Mouse (Mus musculus) midbrain, embryonic 10.5 days (tissue): ENCODE measurements around the gene Slc7a6os. TPM values are rescaled to one million over a fixed set of nuclear protein-coding genes. Genes with fewer than 3 reads are reported as not detected.

ENCODE experiments used
- DNase-seq: peaks from one replicate; pipeline ENCODE4 v3.0.0-alpha.2; 2017; ENCODE audit warnings: low spot score
- H3K27ac ChIP-seq: fragments of 300-500 bp; sonication (generic); replicated peaks from 2 replicates; pipeline ENCODE4 v1.5.1; 2016; ENCODE audit warnings: mild to moderate bottlenecking
- H3K27me3 ChIP-seq: fragments of 300-500 bp; sonication (generic); 2 replicates; pipeline ENCODE4 v1.6.1; 2016; ENCODE audit warnings: low read depth, mild to moderate bottlenecking; ENCODE audit not compliant: poor library complexity, severe bottlenecking
- H3K36me3 ChIP-seq: fragments of 300-500 bp; sonication (generic); 2 replicates; pipeline ENCODE4 v1.6.1; 2016; ENCODE audit warnings: mild to moderate bottlenecking, moderate library complexity
- H3K4me1 ChIP-seq: fragments of 300-500 bp; sonication (generic); 2 replicates; pipeline ENCODE4 v1.6.1; 2016
- H3K4me3 ChIP-seq: fragments of 300-500 bp; sonication (generic); 2 replicates; pipeline ENCODE4 v1.5.1; 2016; ENCODE audit warnings: mild to moderate bottlenecking, moderate library complexity
- H3K9me3 ChIP-seq: fragments of 300-500 bp; sonication (generic); replicated peaks from 2 replicates; pipeline ENCODE4 v1.6.1; 2016; ENCODE audit warnings: mild to moderate bottlenecking
- WGBS: fragments of 180-500 bp; shearing (Covaris S2); methylation state at CpG from one replicate; pipeline ENCODE4 v1.1.7; 2016; 5-methylcytosine and 5-hydroxymethylcytosine counted together
- polyA plus RNA-seq: library from polyadenylated mRNA; unstranded; fragments of >200 nt; fragmentation: Nextera tagmentation; extraction: Ambion mirVana; gene quantifications from 2 replicates; pipeline ENCODE4 v1.2.1, GENCODE M21; 2016

Gene Slc7a6os
- polyA plus RNA-seq, 1 experiment from 2014 or later, result 35.9 TPM

- Histone ChIP-seq H3K4me1 (peaks cover 26% of the 10 kb centered on the region), H3K4me3 (peak overlapping the region; percentile 93), H3K36me3 (peaks cover 10% of the 10 kb centered on the region), H3K27ac (peak overlapping the region; percentile 98; the same call in 1 of the 2 replicates), H3K27me3 (no peaks in the 10 kb centered on the region), H3K9me3 (no peaks in the 10 kb centered on the region)
- WGBS, result 54% methylated on average over 6 of the region's 6 CpGs
- DNase-seq, result no peak
Measured at GRCm38 (mm10) chr8:106169934-106170480, 40.7 kb downstream of the Slc7a6os start.

- H3K27ac ChIP-seq, result peak overlapping the region; percentile 98
- H3K4me1 ChIP-seq, result peaks cover 26% of the 10 kb centered on the region
- peak overlapping the region; percentile 93 for H3K4me3 ChIP-seq
- no peaks in the 10 kb centered on the region for H3K27me3 ChIP-seq
- peak; percentile 62 for DNase-seq
- H3K9me3 ChIP-seq, result no peaks in the 10 kb centered on the region
- WGBS, result 2% methylated on average over 53 of the region's 54 CpGs
- peaks cover 14% of the 10 kb centered on the region for H3K36me3 ChIP-seq
Measured at GRCm38 (mm10) chr8:106169017-106169933, 41.5 kb downstream of the Slc7a6os start.

GRCm38 (mm10) chr8:106168356-106169016 lies 42.2 kb downstream of the Slc7a6os start, which contains the start of gene Slc7a6:
Gene Slc7a6, plus strand, starts transcription at chr8:106168857.
- no peaks in the 10 kb centered on the region for H3K27me3 ChIP-seq
- H3K4me3 ChIP-seq, result peak within 1 kb of the TSS; percentile 93
- H3K4me1 ChIP-seq, result peaks cover 26% of the 10 kb centered on the region
- H3K36me3 ChIP-seq, result peaks cover 22% of the 10 kb centered on the region
- no peaks in the 10 kb centered on the region for H3K9me3 ChIP-seq
- peak within 1 kb of the TSS; percentile 98 for H3K27ac ChIP-seq
- peak; percentile 86 for DNase-seq
- WGBS, result under 1% methylated on average over 59 of the region's 59 CpGs

GRCm38 (mm10) chr8:106165460-106165859 lies 45.3 kb downstream of the Slc7a6os start:
- Histone ChIP-seq H3K4me3 (no peak overlapping the region), H3K27ac (no peak overlapping the region), H3K4me1 (peaks cover 26% of the 10 kb centered on the region), H3K9me3 (no peaks in the 10 kb centered on the region), H3K27me3 (no peaks in the 10 kb centered on the region), H3K36me3 (peaks cover 43% of the 10 kb centered on the region)
- peak; percentile 64 for DNase-seq
- WGBS, result 52% methylated on average over 4 of the region's 4 CpGs

GRCm38 (mm10) chr8:106163251-106163650 lies 47.5 kb downstream of the Slc7a6os start:
- WGBS, result 94% methylated on average over 9 of the region's 9 CpGs
- Histone ChIP-seq H3K4me1 (peaks cover 7% of the 10 kb centered on the region), H3K27me3 (no peaks in the 10 kb centered on the region), H3K4me3 (no peak overlapping the region), H3K36me3 (peaks cover 55% of the 10 kb centered on the region), H3K9me3 (no peaks in the 10 kb centered on the region), H3K27ac (no peak overlapping the region)
- no peak for DNase-seq

GRCm38 (mm10) chr8:106159876-106160275 lies 50.9 kb downstream of the Slc7a6os start:
- DNase-seq, result no peak
- no peak overlapping the region for H3K27ac ChIP-seq
- H3K4me1 ChIP-seq, result no peaks in the 10 kb centered on the region
- peaks cover 80% of the 10 kb centered on the region for H3K36me3 ChIP-seq
- H3K27me3 ChIP-seq, result no peaks in the 10 kb centered on the region
- H3K4me3 ChIP-seq, result no peak overlapping the region
- 93% methylated on average over 6 of the region's 6 CpGs for WGBS
- H3K9me3 ChIP-seq, result no peaks in the 10 kb centered on the region

GRCm38 (mm10) chr8:106158381-106158780 lies 52.4 kb downstream of the Slc7a6os start:
- WGBS, result 92% methylated on average over 10 of the region's 10 CpGs
- Histone ChIP-seq H3K27me3 (no peaks in the 10 kb centered on the region), H3K4me1 (no peaks in the 10 kb centered on the region), H3K4me3 (no peak overlapping the region), H3K9me3 (no peaks in the 10 kb centered on the region), H3K36me3 (peaks cover 76% of the 10 kb centered on the region), H3K27ac (no peak overlapping the region)
- no peak for DNase-seq

GRCm38 (mm10) chr8:106157419-106157818 lies 53.3 kb downstream of the Slc7a6os start:
- peaks cover 66% of the 10 kb centered on the region for H3K36me3 ChIP-seq
- H3K4me3 ChIP-seq, result no peak overlapping the region
- H3K4me1 ChIP-seq, result no peaks in the 10 kb centered on the region
- no peaks in the 10 kb centered on the region for H3K27me3 ChIP-seq
- H3K27ac ChIP-seq, result no peak overlapping the region
- DNase-seq, result no peak
- 96% methylated on average over 1 of the region's 1 CpGs for WGBS
- no peaks in the 10 kb centered on the region for H3K9me3 ChIP-seq

- peaks cover 20% of the 10 kb centered on the region for H3K4me1 ChIP-seq
- no peak overlapping the region for H3K27ac ChIP-seq
- H3K9me3 ChIP-seq, result no peaks in the 10 kb centered on the region
- no peak for DNase-seq
- no peak overlapping the region for H3K4me3 ChIP-seq
- no peaks in the 10 kb centered on the region for H3K27me3 ChIP-seq
- H3K36me3 ChIP-seq, result peaks cover 30% of the 10 kb centered on the region
- WGBS, result 85% methylated on average over 4 of the region's 4 CpGs
Measured at GRCm38 (mm10) chr8:106152876-106153275, 57.9 kb downstream of the Slc7a6os start.

GRCm38 (mm10) chr8:106151041-106151440 lies 59.7 kb downstream of the Slc7a6os start:
- 91% methylated on average over 9 of the region's 9 CpGs for WGBS
- DNase-seq, result no peak
- Histone ChIP-seq H3K27ac (peak overlapping the region; percentile 84), H3K9me3 (no peaks in the 10 kb centered on the region), H3K4me3 (peak overlapping the region; percentile 81), H3K27me3 (no peaks in the 10 kb centered on the region), H3K36me3 (peaks cover 19% of the 10 kb centered on the region), H3K4me1 (peaks cover 20% of the 10 kb centered on the region)
